Mouse (Mus musculus) heart, postnatal 0 days (tissue): ENCODE measurements around the gene Apbb1. TPM values are rescaled to one million over a fixed set of nuclear protein-coding genes. Genes with fewer than 3 reads are reported as not detected.
A peak's percentile ranks its signal among the peaks of the same experiment; 100 is the strongest.

Source experiments
- ATAC-seq: fragments of 200-750 bp; cut with Nextera tagmentation; 2 replicates; pipeline ENCODE4 v1.8.0; 2017; ENCODE audit warnings: low read depth, moderate number of reproducible peaks, moderate library complexity; ENCODE audit not compliant: insufficient read depth
- DNase-seq: peaks from one replicate; pipeline ENCODE4 v3.0.0-alpha.2; 2016; ENCODE audit warnings: low spot score
- H3K27ac ChIP-seq: fragments of 300-500 bp; sonication (generic); 2 replicates; pipeline ENCODE4 v1.5.1; 2014; ENCODE audit warnings: low read depth, mild to moderate bottlenecking
- H3K27me3 ChIP-seq: fragments of 300-500 bp; sonication (generic); 2 replicates; pipeline ENCODE4 v1.6.1; 2014; ENCODE audit warnings: low read length, mixed read lengths; ENCODE audit not compliant: control insufficient read depth, insufficient read depth
- H3K36me3 ChIP-seq: fragments of 300-500 bp; sonication (generic); replicated peaks from 2 replicates; pipeline ENCODE4 v1.6.1; 2014; ENCODE audit warnings: low read length, mixed read lengths; ENCODE audit not compliant: control insufficient read depth, insufficient read depth
- H3K4me1 ChIP-seq: fragments of 300-500 bp; sonication (generic); 2 replicates; pipeline ENCODE4 v1.6.1; 2014; ENCODE audit warnings: antibody characterized with exemption; ENCODE audit not compliant: control insufficient read depth, insufficient read depth
- H3K4me2 ChIP-seq: fragments of 300-500 bp; sonication (generic); 2 replicates; pipeline ENCODE4 v1.6.1; 2014; ENCODE audit warnings: low read depth, mild to moderate bottlenecking, low read length, moderate library complexity
- H3K4me3 ChIP-seq: fragments of 300-500 bp; sonication (generic); 2 replicates; pipeline ENCODE4 v1.5.1; 2014; ENCODE audit warnings: low read depth, low read length
- H3K9ac ChIP-seq: fragments of 300-500 bp; sonication (generic); replicated peaks from 2 replicates; pipeline ENCODE4 v1.6.1; 2014; ENCODE audit warnings: low read depth, low read length, mixed read lengths
- H3K9me3 ChIP-seq: fragments of 300-500 bp; sonication (generic); replicated peaks from 2 replicates; pipeline ENCODE4 v1.6.1; 2016; ENCODE audit warnings: low read length; ENCODE audit not compliant: control insufficient read depth
- CTCF ChIP-seq: IDR thresholded peaks from 2 replicates; pipeline ENCODE4 v1.5.1; 2016; ENCODE audit warnings: antibody characterized with exemption, control low read depth, low read depth
- EP300 ChIP-seq: IDR thresholded peaks from 2 replicates; pipeline ENCODE4 v1.6.1; 2016; ENCODE audit warnings: antibody characterized with exemption, low read depth
- WGBS: fragments of 180-500 bp; shearing (Covaris S2); extraction: QIAGEN DNeasy Blood & Tissue Kit; methylation state at CpG from one replicate; pipeline ENCODE4 v1.1.7; 2014; 5-methylcytosine and 5-hydroxymethylcytosine counted together
- polyA plus RNA-seq: library from polyadenylated mRNA; unstranded; fragments of >200 nt; fragmentation: Nextera tagmentation; extraction: Ambion mirVana; gene quantifications from 2 replicates; pipeline ENCODE4 v1.2.1, GENCODE M21; 2015
- total RNA-seq: library from RNA; depleted of rRNA; stranded (reverse); fragments of >200 nt; gene quantifications from 2 replicates; pipeline ENCODE4 v1.2.3, GENCODE M21; 2014; ENCODE audit warnings: low replicate concordance

Gene Apbb1
- total and polyA plus RNA-seq, 2 experiments from 2014 or later = 67.3 to 170 TPM

- H3K27me3 ChIP-seq = no peaks in the 10 kb centered on the region
- H3K27ac ChIP-seq = no peak overlapping the region
- H3K9ac ChIP-seq = no peak overlapping the region
- WGBS = 73% methylated on average over 3 of the region's 3 CpGs
- DNase-seq (no peak), ATAC-seq (no peak)
- peaks cover 16% of the 10 kb centered on the region for H3K4me1 ChIP-seq
- peaks cover 14% of the 10 kb centered on the region for H3K36me3 ChIP-seq
- no peaks in the 10 kb centered on the region for H3K9me3 ChIP-seq
- H3K4me2 ChIP-seq = no peak overlapping the region
- H3K4me3 ChIP-seq = no peak overlapping the region
- TF ChIP-seq EP300 (no peak), CTCF (no peak)
Measured at GRCm38 (mm10) chr7:105563367-105563766, 18.1 kb downstream of the Apbb1 start.

GRCm38 (mm10) chr7:105562317-105562716 lies 19.1 kb downstream of the Apbb1 start:
- H3K4me3 ChIP-seq = no peak overlapping the region
- DNase-seq (no peak), ATAC-seq (no peak)
- H3K27me3 ChIP-seq = no peaks in the 10 kb centered on the region
- peaks cover 16% of the 10 kb centered on the region for H3K4me1 ChIP-seq
- no peak overlapping the region for H3K4me2 ChIP-seq
- TF ChIP-seq EP300 = no peak
- TF ChIP-seq CTCF = no peak
- H3K9ac ChIP-seq = no peak overlapping the region
- WGBS = 82% methylated on average over 3 of the region's 3 CpGs
- peaks cover 25% of the 10 kb centered on the region for H3K36me3 ChIP-seq
- H3K9me3 ChIP-seq = no peaks in the 10 kb centered on the region
- no peak overlapping the region for H3K27ac ChIP-seq

GRCm38 (mm10) chr7:105559016-105559415 lies 22.4 kb downstream of the Apbb1 start:
- DNase-seq (no peak), ATAC-seq (no peak)
- Histone ChIP-seq H3K4me2 (no peak overlapping the region), H3K9me3 (no peaks in the 10 kb centered on the region), H3K27ac (no peak overlapping the region), H3K9ac (no peak overlapping the region), H3K36me3 (peaks cover 32% of the 10 kb centered on the region), H3K4me1 (peaks cover 16% of the 10 kb centered on the region), H3K4me3 (no peak overlapping the region), H3K27me3 (no peaks in the 10 kb centered on the region)
- TF ChIP-seq CTCF = no peak
- no peak for TF ChIP-seq EP300
- 92% methylated on average over 9 of the region's 9 CpGs for whole genome bisulfite sequencing

- DNase-seq (no peak), ATAC-seq (no peak)
- Histone ChIP-seq H3K4me3 (no peak overlapping the region), H3K4me1 (peaks cover 22% of the 10 kb centered on the region), H3K27ac (no peak overlapping the region), H3K9ac (no peak overlapping the region), H3K27me3 (no peaks in the 10 kb centered on the region), H3K9me3 (no peaks in the 10 kb centered on the region), H3K36me3 (peaks cover 27% of the 10 kb centered on the region), H3K4me2 (no peak overlapping the region)
- TF ChIP-seq CTCF = no peak
- no peak for TF ChIP-seq EP300
- 83% methylated on average over 11 of the region's 11 CpGs for WGBS
Measured at GRCm38 (mm10) chr7:105557671-105558070, 23.8 kb downstream of the Apbb1 start.

GRCm38 (mm10) chr7:105556406-105556805 lies 25.0 kb downstream of the Apbb1 start:
- 79% methylated on average over 8 of the region's 8 CpGs for WGBS

GRCm38 (mm10) chr7:105555571-105555970 lies 25.9 kb downstream of the Apbb1 start:
- TF ChIP-seq CTCF = no peak
- TF ChIP-seq EP300 = no peak
- Histone ChIP-seq H3K4me1 (peaks cover 22% of the 10 kb centered on the region), H3K4me3 (peak overlapping the region; percentile 62), H3K27me3 (no peaks in the 10 kb centered on the region), H3K9ac (no peak overlapping the region), H3K4me2 (peak overlapping the region; percentile 73), H3K27ac (no peak overlapping the region; the same call in 1 of the 2 replicates), H3K36me3 (peaks cover 27% of the 10 kb centered on the region), H3K9me3 (no peaks in the 10 kb centered on the region)
- WGBS = 76% methylated on average over 10 of the region's 10 CpGs
- no peak for ATAC-seq
- no peak for DNase-seq

More at GRCm38 (mm10) chr7:105556406-105556805, 25.0 kb downstream of the Apbb1 start:
- Histone ChIP-seq H3K36me3 (peaks cover 27% of the 10 kb centered on the region), H3K9me3 (no peaks in the 10 kb centered on the region), H3K4me1 (peaks cover 22% of the 10 kb centered on the region), H3K27me3 (no peaks in the 10 kb centered on the region), H3K4me2 (no peak overlapping the region), H3K27ac (0 out of 2 replicates have a peak overlapping the region, but pooled peaks have one; percentile 7), H3K9ac (peak overlapping the region; percentile 22; the same call in 1 of the 2 replicates), H3K4me3 (no peak overlapping the region)
- DNase-seq (no peak), ATAC-seq (no peak)
- TF ChIP-seq CTCF (no peak), EP300 (no peak)
